Mouse (Mus musculus): ENCODE data around the gene Rab8b.

GRCm38 (mm10) chr9:66864708-66865107 lies 54.8 kb downstream of the Rab8b start:
- TF ChIP-seq CTCF (IDR thresholded peaks at IDR 0.05; ENCODE audit: low read depth, low read length), result no peak
- TF ChIP-seq POLR2A (IDR thresholded peaks at IDR 0.05; ENCODE audit: borderline replicate concordance, low read depth, low read length), result no peak
